Mouse (Mus musculus): ENCODE data around the gene Mical3.

DNA sequence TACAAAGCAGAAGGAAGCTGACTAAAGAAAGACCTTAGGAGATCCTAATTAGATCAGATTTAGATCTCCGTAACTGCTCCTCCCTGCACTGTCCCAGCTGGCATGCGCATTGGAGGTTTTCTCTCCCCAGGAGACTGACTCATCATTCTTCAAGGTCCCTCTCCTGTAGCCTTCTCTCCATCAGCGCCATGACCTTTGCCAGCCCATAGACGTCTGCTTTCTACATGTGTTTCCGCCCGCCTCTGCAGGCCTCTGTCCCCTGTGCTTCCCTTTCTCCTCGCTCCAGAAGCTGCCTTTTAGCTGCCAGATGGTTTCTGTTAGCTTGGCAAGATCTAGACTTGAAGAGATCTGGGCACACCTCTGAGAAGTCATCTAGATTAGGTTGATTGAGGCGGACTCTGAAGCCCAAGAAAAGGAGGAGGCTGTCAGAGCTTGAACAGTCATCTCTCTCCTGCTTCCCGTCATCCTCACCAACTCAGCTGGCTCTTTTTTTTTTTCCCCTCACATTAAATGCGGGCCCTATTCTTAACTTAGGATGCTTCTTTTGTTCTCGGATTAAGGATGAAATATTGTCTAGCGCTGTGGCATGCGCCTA, 14.3 kb upstream of the Mical3 start:
- TF ChIP-seq CTCF (IDR thresholded peaks at IDR 0.05; ENCODE audit: low read depth, low read length) (no peak), EP300 (IDR thresholded peaks at IDR 0.05; ENCODE audit: insufficient read depth, low read depth, low read length) (no peak), POLR2A (IDR thresholded peaks at IDR 0.05; ENCODE audit: insufficient read depth, low read length) (no peak)
